Mouse (Mus musculus) hindbrain, postnatal 0 days (tissue): Measurements from ENCODE around the gene Ints4. TPM values are rescaled to one million over a fixed set of nuclear protein-coding genes. Genes with fewer than 3 reads are reported as not detected.

Source experiments
- ATAC-seq: fragments of 200-750 bp; cut with Nextera tagmentation; 2 replicates; pipeline ENCODE4 v1.8.0; 2017; ENCODE audit warnings: mild to moderate bottlenecking, moderate TSS enrichment, moderate library complexity
- DNase-seq: peaks from one replicate; pipeline ENCODE4 v3.0.0-alpha.2; 2015; ENCODE audit warnings: low spot score
- H3K27ac ChIP-seq: fragments of 300-500 bp; sonication (generic); 2 replicates; pipeline ENCODE4 v1.5.1; 2014; ENCODE audit warnings: mild to moderate bottlenecking
- H3K27me3 ChIP-seq: fragments of 300-500 bp; sonication (generic); 2 replicates; pipeline ENCODE4 v1.6.1; 2014; ENCODE audit warnings: low read length, mixed read lengths; ENCODE audit not compliant: insufficient read depth
- H3K36me3 ChIP-seq: fragments of 300-500 bp; sonication (generic); 2 replicates; pipeline ENCODE4 v1.6.1; 2014; ENCODE audit warnings: low read length, mixed read lengths; ENCODE audit not compliant: insufficient read depth
- H3K4me1 ChIP-seq: fragments of 300-500 bp; sonication (generic); 2 replicates; pipeline ENCODE4 v1.6.1; 2014; ENCODE audit warnings: antibody characterized with exemption, low read length, mixed read lengths; ENCODE audit not compliant: insufficient read depth
- H3K4me2 ChIP-seq: fragments of 300-500 bp; sonication (generic); 2 replicates; pipeline ENCODE4 v1.6.1; 2014; ENCODE audit warnings: low read depth, mild to moderate bottlenecking, low read length, moderate library complexity, mixed read lengths
- H3K4me3 ChIP-seq: fragments of 300-500 bp; sonication (generic); 2 replicates; pipeline ENCODE4 v1.5.1; 2014; ENCODE audit warnings: low read length
- H3K9ac ChIP-seq: fragments of 300-500 bp; sonication (generic); replicated peaks from 2 replicates; pipeline ENCODE4 v1.6.1; 2014; ENCODE audit warnings: mild to moderate bottlenecking, low read length, moderate library complexity, mixed read lengths
- H3K9me3 ChIP-seq: fragments of 300-500 bp; sonication (generic); 2 replicates; pipeline ENCODE4 v1.6.1; 2016; ENCODE audit warnings: low read length, mixed read lengths
- CTCF ChIP-seq: IDR thresholded peaks from 2 replicates; pipeline ENCODE4 v1.5.1; 2016; ENCODE audit warnings: antibody characterized with exemption, control low read depth, low read depth
- WGBS: fragments of 180-500 bp; shearing (Covaris S2); extraction: QIAGEN DNeasy Blood & Tissue Kit; methylation state at CpG from one replicate; pipeline ENCODE4 v1.1.7; 2014; 5-methylcytosine and 5-hydroxymethylcytosine counted together
- polyA plus RNA-seq: library from polyadenylated mRNA; unstranded; fragments of >200 nt; fragmentation: Nextera tagmentation; extraction: Ambion mirVana; gene quantifications from 2 replicates; pipeline ENCODE4 v1.2.1, GENCODE M21; 2015
- total RNA-seq: library from RNA; depleted of rRNA; stranded (reverse); fragments of >200 nt; gene quantifications from 2 replicates; pipeline ENCODE4 v1.2.3, GENCODE M21; 2014

The Ints4 gene
- total and polyA plus RNA-seq, 2 experiments from 2014 or later, result 28.3 to 29.3 TPM

DNA sequence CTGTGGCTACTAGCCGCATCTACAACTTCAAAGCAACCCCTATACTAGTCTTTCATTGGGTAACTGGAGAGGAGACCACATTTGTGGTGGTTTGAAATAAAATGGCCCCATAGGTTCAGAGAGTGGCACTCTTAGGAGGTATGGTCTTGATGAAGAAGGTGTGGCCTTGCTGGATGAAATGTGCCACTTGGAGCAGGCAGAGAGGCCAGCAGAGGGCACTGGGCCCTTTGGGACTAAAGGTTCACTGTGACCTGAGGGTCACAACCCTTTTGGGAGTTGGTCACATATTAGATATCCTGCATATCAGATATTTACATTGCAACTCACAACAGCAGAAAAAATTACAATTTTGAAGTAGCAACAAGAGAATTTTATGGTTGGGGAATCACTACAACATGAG lies 89.6 kb downstream of the Ints4 start:
- H3K4me2 ChIP-seq, result no peak overlapping the region
- DNase-seq (no peak), ATAC-seq (no peak)
- H3K27me3 ChIP-seq, result no peaks in the 10 kb centered on the region
- no peak overlapping the region for H3K27ac ChIP-seq
- H3K36me3 ChIP-seq, result no peaks in the 10 kb centered on the region; the same call in 1 of the 2 replicates
- no peak overlapping the region for H3K9ac ChIP-seq
- H3K4me1 ChIP-seq, result no peaks in the 10 kb centered on the region
- no peaks in the 10 kb centered on the region for H3K9me3 ChIP-seq
- no peak for TF ChIP-seq CTCF
- no peak overlapping the region for H3K4me3 ChIP-seq
- WGBS, result 95% methylated on average over 1 of the region's 1 CpGs

DNA sequence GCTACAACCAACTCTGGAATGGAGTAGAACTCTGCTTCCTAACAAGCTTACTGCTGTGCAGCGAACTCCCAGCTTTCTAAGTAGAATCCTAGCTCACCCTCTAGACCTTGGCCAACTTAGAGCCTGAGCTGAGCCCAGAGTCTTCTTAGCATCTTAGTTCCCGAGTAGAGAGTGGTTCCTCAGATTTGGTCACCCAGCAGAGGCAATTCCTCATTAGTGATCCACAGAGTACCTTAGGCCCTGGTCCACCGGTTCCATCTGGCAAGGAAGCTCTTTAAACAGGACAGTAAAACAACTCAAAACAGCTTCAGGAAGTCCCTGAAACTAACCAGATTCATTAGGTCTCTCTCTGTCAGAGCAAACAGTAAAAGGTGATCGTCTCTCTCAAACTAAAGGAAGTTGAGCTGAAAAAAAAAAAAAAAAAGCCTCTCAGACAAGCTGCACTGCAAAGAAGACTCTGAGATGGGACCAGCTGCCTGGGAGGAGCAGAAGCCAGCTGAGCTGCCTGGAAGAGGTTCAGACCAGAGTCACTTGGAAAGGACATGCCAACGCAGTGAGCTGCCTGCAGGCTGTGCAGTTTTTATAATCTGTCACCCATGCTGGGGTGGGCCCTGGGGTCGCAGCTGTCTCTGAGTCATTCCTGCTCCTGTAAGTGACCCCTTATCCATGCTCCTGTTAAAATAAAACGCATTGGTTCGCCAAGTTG lies 97.8 kb downstream of the Ints4 start:
- 30% methylated on average over 8 of the region's 8 CpGs for WGBS
- no peaks in the 10 kb centered on the region for H3K36me3 ChIP-seq
- peak; percentile 56 for DNase-seq

DNA sequence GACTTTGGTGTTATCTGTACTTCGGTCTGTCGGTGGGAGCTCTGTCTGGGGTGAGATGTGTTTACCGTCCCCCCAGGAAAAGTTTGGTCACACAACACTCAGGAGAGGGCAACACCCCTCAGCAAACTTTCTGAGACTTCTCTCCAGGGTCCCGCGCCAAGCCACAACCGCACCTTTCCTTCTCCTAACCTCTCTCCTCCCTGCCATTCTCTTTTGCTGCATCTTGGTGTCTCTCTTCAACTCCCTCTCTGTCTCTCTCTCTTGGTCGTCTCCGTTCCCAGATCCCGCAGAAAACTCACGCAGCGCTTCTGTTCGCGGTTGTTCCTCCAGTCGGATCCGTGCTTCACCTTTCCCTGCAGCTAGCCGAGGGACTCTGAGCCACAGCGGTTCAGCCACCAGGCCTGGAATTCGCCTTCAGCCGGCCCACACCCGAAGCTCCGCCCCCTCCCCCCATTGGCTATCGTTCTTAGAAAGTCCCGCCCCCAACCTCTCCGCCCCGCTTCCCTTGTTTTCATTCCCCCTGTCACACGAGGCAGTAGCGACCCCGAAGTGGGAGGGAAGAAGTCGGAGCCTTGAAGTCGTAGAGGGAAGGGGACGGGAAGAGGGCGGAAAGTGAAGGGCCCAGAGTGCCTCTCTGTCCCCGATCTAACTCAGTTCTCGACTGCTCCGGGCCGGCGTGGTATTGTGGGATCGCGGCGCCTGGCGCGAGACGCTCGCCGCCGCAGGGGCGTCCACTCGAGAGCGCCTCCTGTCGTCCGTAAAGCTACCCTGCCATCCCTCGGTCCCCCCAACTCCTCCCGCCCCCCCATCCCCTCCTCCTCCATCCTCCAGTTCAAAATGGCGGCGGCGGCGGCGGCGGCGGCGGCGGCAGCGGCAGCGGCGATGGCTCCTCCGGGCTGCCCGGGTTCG lies 98.6 kb downstream of the Ints4 start, which contains the start of the genes Aamdc and Rsf1:
TSS of gene Aamdc (minus strand) at position 431 of the 909 bp plus-strand sequence.
TSS of gene Rsf1 (plus strand) at position 823 of the 909 bp plus-strand sequence.
- peak within 1 kb of the TSS; percentile 77 for H3K4me2 ChIP-seq
- WGBS, result under 1% methylated on average over 50 of the region's 68 CpGs
- H3K9me3 ChIP-seq, result no peaks in the 10 kb centered on the region

More for the DNA sequence above, 97.8 kb downstream of the Ints4 start:
- Histone ChIP-seq H3K4me1 (no peaks in the 10 kb centered on the region), H3K4me3 (peak overlapping the region; percentile 91), H3K9ac (peak overlapping the region; percentile 100), H3K27me3 (no peaks in the 10 kb centered on the region), H3K27ac (peak overlapping the region; percentile 99), H3K9me3 (no peaks in the 10 kb centered on the region), H3K4me2 (peak overlapping the region; percentile 77)
- TF ChIP-seq CTCF, result no peak
- no peak for ATAC-seq

DNA sequence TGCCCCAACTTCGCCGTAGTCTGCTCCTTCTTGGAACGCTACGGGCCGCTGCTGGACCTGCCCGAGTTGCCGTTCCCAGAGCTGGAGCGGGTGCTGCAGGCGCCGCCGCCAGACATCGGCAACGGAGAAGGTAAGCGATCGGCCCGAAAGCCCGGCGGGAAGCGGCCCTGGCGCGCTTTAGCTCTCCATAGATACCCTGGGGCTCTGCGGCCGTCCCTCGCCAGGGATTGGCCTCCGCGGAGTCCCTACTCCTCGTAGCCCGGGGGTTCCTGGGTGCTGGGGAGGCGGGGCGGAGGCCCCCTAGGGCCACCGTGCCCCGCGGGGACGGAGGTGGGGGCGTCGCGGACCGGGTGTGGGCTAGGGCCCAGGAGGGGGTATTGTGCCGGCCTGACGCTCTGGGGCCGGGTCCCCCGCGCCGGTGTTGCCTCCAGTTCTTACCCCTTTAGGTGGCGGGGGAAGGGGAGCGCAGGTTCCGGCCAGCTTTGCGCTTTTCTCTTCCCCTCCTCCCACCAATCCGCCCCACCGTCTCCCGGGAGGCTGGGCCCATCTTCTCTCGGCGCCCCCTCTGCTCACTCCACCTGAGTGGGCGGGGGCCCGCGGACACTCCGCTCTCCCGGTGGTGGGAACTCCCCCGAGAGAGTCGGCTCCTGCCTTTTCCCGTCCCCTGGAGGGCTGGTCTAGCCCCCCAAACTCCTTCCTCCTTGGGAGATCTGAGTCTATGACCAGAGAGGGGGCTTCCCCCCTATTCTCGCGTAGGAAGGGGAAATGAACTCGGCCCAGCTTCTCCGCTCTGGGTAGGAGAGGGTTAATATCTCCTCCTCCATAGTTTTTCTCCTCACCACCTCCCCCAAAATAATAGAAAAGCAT lies 99.5 kb downstream of the Ints4 start:
- under 1% methylated on average over 57 of the region's 65 CpGs for WGBS
- Histone ChIP-seq H3K9me3 (no peaks in the 10 kb centered on the region), H3K27ac (peak overlapping the region; percentile 99), H3K36me3 (no peaks in the 10 kb centered on the region), H3K4me3 (peak overlapping the region; percentile 91), H3K9ac (peak overlapping the region; percentile 100), H3K4me1 (no peaks in the 10 kb centered on the region), H3K4me2 (peak overlapping the region; percentile 77), H3K27me3 (no peaks in the 10 kb centered on the region)
- peak; percentile 17 for ATAC-seq
- no peak for TF ChIP-seq CTCF
- peak; percentile 54 for DNase-seq

More for the DNA sequence above, 98.6 kb downstream of the Ints4 start, which contains the start of the genes Aamdc and Rsf1:
- no peaks in the 10 kb centered on the region for H3K4me1 ChIP-seq
- ATAC-seq, result peak; percentile 98
- H3K9ac ChIP-seq, result peak within 1 kb of the TSS; percentile 100
- no peaks in the 10 kb centered on the region for H3K36me3 ChIP-seq
- peak within 1 kb of the TSS; percentile 91 for H3K4me3 ChIP-seq
- TF ChIP-seq CTCF, result peak; percentile 74
- DNase-seq, result peak; percentile 97
- no peaks in the 10 kb centered on the region for H3K27me3 ChIP-seq
- peak within 1 kb of the TSS; percentile 99 for H3K27ac ChIP-seq

DNA sequence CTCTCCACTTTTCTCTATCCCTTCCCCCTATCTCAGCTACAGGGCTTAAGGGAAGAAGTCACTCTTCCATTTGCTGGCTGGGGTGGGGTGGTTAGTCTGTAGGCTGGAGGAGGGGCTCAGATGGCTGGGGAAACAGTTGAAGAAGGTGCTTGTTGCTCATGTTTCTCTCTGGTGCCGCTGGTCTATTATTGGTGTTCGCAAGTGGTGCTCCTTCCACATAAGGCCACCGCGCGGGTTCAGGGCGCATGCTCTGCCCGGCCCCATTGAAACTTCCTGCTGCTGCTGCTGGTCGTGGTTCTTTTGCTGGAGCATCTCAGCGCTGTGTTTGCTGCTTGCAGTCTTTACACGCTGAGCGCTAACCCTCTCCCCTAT lies 100.1 kb downstream of the Ints4 start:
- peak; percentile 53 for TF ChIP-seq CTCF
- peak overlapping the region; percentile 77 for H3K4me2 ChIP-seq
- H3K27me3 ChIP-seq, result no peaks in the 10 kb centered on the region
- H3K36me3 ChIP-seq, result no peaks in the 10 kb centered on the region
- no peaks in the 10 kb centered on the region for H3K9me3 ChIP-seq
- no peaks in the 10 kb centered on the region for H3K4me1 ChIP-seq
- peak overlapping the region; percentile 100 for H3K9ac ChIP-seq
- ATAC-seq (peak; percentile 58), DNase-seq (peak; percentile 89)
- under 1% methylated on average over 11 of the region's 11 CpGs for WGBS
- peak overlapping the region; percentile 99 for H3K27ac ChIP-seq
- peak overlapping the region; percentile 91 for H3K4me3 ChIP-seq

DNA sequence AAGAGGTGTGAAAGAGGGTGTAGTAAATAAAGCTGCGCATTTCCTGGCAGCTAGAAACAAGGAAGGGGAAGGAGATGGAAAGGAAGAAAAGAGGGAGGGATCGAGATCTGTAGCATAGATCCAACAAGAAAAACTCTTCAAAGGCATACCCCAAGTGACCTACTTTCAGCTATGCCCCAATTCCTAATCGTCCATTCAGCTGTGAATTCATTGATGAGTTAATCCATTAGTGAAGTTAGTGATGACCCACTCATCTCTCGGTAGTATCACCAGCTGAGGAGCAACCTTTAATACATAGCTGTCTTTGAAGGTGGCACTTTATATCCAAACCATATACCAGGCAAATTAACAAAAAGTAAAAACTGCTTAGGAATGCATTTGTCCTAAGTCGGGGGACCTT lies 107.8 kb downstream of the Ints4 start:
- Histone ChIP-seq H3K9me3 (no peaks in the 10 kb centered on the region), H3K4me1 (no peaks in the 10 kb centered on the region; the same call in 1 of the 2 replicates), H3K27me3 (no peaks in the 10 kb centered on the region), H3K9ac (no peak overlapping the region), H3K4me2 (no peak overlapping the region), H3K36me3 (no peaks in the 10 kb centered on the region), H3K4me3 (no peak overlapping the region), H3K27ac (no peak overlapping the region)
- DNase-seq (no peak), ATAC-seq (no peak)
- no peak for TF ChIP-seq CTCF
- 69% methylated on average over 5 of the region's 5 CpGs for WGBS
